Mouse (Mus musculus) testis, adult 2 months (tissue): ENCODE measurements around the gene Tmem41b. TPM values are rescaled to one million over a fixed set of nuclear protein-coding genes. Genes with fewer than 3 reads are reported as not detected.

Source experiments
- H3K27ac ChIP-seq: fragments of 200-500 bp; 2 replicates; pipeline ENCODE4 v1.5.1; 2012; ENCODE audit warnings: low read depth, low read length; ENCODE audit not compliant: control insufficient read depth, insufficient read depth
- H3K27me3 ChIP-seq: fragments of 200-500 bp; 2 replicates; pipeline ENCODE4 v1.6.1; 2012; ENCODE audit warnings: mild to moderate bottlenecking, low read length, moderate library complexity; ENCODE audit not compliant: control insufficient read depth, insufficient read depth
- H3K36me3 ChIP-seq: fragments of 200-500 bp; 2 replicates; pipeline ENCODE4 v1.6.1; 2012; ENCODE audit warnings: mild to moderate bottlenecking, low read length; ENCODE audit not compliant: control insufficient read depth, insufficient read depth
- H3K4me1 ChIP-seq: fragments of 200-500 bp; 2 replicates; pipeline ENCODE4 v1.6.1; 2012; ENCODE audit warnings: low read length; ENCODE audit not compliant: control insufficient read depth, insufficient read depth
- H3K4me3 ChIP-seq: fragments of 200-500 bp; 2 replicates; pipeline ENCODE4 v1.5.1; 2012; ENCODE audit warnings: low read depth, mild to moderate bottlenecking, low read length, moderate library complexity, mixed read lengths; ENCODE audit not compliant: control insufficient read depth
- CTCF ChIP-seq: fragments of 200-500 bp; IDR thresholded peaks from 2 replicates; pipeline ENCODE4 v1.5.1; 2012; ENCODE audit warnings: low read depth, mild to moderate bottlenecking, inconsistent platforms, low read length, moderate library complexity; ENCODE audit not compliant: control insufficient read depth, insufficient read depth, insufficient replicate concordance
- POLR2A ChIP-seq: fragments of 200-500 bp; IDR thresholded peaks from 2 replicates; pipeline ENCODE4 v1.6.1; 2012; ENCODE audit warnings: low read depth, mild to moderate bottlenecking, inconsistent platforms, low read length, moderate library complexity; ENCODE audit not compliant: control insufficient read depth
- polyA plus RNA-seq: library from polyadenylated mRNA; depleted of rRNA; stranded (reverse); fragments of >200 nt; gene quantifications from 2 replicates; pipeline ENCODE4 v1.2.3, GENCODE M21; 2012

Tmem41b gene
- polyA plus RNA-seq, 1 experiment = 54.8 TPM

DNA sequence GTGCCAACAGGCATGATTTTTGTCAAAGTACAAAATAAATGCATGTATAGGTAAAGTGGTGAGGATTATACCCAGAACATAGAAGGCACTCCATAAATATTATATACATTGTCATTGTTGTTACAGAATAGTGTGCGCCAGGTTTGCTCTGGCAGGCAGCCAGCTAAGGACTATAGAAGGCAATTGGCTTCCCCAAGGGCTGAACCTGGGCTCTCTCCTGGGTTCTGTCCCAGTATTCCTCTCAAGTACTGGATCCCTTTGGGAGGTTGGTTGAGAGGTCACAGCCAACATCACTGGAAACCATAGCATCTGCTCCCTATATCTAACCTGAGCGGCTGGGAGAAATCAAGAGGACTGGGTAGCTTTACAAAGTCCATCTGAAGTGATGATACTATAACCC lies 25.2 kb downstream of the Tmem41b start:
- no peak for TF ChIP-seq POLR2A
- no peak for TF ChIP-seq CTCF
- Histone ChIP-seq H3K4me1 (peaks cover 8% of the 10 kb centered on the region), H3K36me3 (no peaks in the 10 kb centered on the region)

DNA sequence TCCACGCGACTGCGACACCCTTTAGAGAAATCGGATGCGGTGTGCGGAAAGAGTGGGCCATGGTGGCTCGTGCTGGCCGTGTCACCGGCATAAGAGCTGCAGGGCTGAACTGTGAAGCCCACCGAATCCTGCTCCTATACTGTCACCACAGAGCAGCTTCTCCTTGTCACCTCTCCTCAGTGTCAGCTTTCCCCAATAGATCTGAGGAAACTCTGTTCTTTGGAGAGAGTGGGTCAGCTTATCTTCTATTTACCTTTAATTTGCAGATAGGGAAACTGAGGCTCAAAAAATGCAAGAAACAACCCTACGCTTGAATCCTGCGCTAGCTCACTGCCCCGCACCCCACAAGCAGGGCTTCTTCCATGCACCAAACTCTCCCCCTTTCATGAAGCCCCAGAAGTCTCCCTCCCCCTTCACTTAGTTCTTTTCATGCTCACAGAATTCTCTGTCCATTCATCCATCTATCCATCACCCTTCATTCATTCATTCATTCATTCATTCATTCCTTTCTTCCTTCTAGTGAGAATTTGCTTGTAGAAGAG lies 26.0 kb downstream of the Tmem41b start:
- H3K4me1 ChIP-seq = peaks cover 8% of the 10 kb centered on the region
- no peaks in the 10 kb centered on the region for H3K36me3 ChIP-seq
- no peaks in the 10 kb centered on the region for H3K27me3 ChIP-seq
- TF ChIP-seq POLR2A (no peak), CTCF (no peak)
- peak overlapping the region; percentile 91 for H3K4me3 ChIP-seq
- peak overlapping the region; percentile 59 for H3K27ac ChIP-seq

More for the DNA sequence above, 25.2 kb downstream of the Tmem41b start:
- Histone ChIP-seq H3K27ac (no peak overlapping the region), H3K27me3 (no peaks in the 10 kb centered on the region), H3K4me3 (no peak overlapping the region)

DNA sequence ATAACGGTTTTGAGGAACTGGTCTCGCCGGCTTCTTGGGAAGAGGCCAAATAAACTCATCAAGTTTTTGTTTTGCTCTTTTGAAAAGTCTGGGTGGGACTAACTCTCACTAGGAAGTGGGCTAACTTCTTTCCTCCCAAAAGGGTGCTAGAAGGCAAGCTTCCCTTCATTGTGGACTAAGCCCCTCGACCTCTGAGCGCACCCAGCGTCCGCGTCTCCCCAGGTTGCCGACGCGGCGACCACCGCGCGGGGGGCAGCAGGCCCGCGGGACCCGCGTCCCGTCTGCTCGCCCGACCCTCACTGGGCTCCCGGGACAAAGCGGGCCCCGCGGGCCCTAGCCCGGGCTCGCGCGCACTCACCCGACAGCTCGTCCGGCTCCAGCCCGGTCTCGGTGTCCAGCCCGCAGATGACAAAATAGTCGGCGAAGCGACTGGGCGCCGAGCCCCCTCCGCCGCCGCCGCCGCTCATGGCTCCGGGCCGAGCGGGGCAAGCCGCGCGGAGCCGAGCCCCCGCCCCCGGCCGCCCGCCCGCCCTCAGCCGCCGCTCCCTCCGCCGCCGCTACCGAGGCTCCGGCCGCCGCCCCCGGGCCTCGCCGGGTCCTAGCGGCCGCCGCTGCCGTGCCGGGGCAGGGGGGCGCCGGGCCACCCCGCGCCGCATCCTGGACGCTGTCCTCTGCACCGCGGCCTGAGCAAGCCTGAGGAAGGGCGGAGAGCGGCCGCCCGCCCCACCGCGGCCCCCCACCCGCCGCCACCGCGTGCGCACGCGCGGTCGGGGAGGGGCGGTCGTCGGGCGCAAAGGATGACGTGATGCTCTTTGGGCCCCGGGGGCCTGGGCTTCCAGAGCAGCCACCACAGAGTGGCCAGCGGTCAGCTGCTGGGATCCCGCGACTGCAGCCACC lies 26.8 kb downstream of the Tmem41b start, which contains the start of gene Dennd5a:
Gene Dennd5a, minus strand, starts transcription at position 755 of the 897 bp plus-strand sequence.
- TF ChIP-seq CTCF (no peak), POLR2A (peak; percentile 55)
- Histone ChIP-seq H3K27me3 (no peaks in the 10 kb centered on the region), H3K4me1 (peaks cover 8% of the 10 kb centered on the region), H3K36me3 (no peaks in the 10 kb centered on the region), H3K27ac (peak within 1 kb of the TSS; percentile 69), H3K4me3 (peak within 1 kb of the TSS; percentile 91)

DNA sequence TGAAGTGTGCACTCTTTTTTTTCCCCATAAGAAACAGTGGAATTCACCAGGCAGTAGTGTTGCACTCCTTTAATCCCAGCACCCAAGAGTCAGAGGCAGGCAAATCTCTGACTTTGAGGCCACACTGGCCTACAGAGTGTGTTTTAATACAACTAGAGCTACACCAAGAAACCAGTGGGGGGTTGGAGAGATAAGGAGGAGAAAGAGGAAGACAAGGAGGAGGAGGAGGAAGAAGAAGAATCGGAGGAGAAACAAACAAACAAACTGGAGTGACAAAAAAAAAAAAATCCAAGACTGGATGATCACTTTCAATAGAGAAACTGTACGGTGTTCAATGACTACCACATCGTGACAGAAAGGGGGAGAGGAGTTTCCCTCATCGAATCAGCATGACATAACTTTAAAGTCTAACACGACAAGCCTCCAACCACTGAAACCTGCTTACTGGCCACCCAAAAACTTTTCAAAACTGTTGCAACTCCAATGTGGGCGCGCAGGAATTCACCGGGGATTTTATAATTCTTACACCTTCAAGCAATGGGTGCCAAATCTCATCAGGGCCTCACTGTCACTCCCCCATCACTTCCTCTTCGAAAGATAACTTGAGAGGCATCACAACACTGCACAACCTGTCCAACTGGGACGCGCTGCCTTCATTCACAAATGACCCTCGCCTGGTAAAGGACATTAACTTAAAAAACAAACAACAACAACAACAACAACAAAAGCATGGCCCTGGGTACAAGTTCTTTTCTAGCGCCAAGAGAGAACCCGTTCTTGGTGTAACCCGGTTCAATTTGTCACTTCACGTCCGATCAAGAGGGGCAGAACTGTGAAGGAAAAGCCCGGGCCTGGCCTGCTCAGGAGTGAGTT lies 27.6 kb downstream of the Tmem41b start:
- Histone ChIP-seq H3K27me3 (no peaks in the 10 kb centered on the region), H3K4me3 (peak overlapping the region; percentile 91), H3K36me3 (no peaks in the 10 kb centered on the region), H3K27ac (peak overlapping the region; percentile 69), H3K4me1 (peaks cover 8% of the 10 kb centered on the region)
- no peak for TF ChIP-seq CTCF
- no peak for TF ChIP-seq POLR2A

DNA sequence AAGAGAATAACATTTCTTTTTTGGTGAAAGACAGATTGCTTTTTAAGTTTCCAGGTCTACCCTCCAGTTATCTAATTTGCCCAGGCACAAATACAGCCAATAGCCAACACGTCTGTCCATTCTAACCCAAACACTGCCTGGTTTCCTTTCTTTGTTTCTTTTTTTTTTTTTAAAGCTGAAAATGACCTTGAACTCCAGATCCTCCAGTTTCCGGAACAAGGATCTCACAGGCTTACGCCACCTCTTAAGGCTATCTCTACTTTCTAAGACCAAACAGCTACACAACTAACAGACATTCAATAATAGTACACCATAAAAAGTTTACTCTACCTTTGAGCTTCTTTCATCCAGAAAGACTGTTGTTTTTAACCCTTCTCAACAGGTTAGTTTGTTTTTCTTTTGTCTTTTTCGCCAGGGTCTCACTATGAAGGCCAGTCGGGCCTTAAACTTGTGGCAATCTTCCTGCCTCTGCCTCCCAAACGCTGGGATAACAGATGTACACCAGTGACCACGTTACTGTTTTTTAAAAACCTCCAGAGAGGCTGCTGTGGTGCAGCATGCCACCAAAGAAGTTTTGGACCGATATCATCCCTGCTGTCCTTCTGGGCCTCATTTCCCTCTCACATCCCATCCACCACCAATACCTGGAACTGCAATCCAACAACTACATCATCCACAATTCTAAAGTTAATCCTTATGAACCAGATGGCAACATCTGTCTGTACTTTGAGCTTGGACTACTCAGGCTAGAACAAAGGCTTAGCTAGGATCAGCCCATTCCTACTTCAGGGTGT lies 28.5 kb downstream of the Tmem41b start:
- H3K27ac ChIP-seq = 0 out of 2 replicates have a peak overlapping the region, but pooled peaks have one; percentile 42

DNA sequence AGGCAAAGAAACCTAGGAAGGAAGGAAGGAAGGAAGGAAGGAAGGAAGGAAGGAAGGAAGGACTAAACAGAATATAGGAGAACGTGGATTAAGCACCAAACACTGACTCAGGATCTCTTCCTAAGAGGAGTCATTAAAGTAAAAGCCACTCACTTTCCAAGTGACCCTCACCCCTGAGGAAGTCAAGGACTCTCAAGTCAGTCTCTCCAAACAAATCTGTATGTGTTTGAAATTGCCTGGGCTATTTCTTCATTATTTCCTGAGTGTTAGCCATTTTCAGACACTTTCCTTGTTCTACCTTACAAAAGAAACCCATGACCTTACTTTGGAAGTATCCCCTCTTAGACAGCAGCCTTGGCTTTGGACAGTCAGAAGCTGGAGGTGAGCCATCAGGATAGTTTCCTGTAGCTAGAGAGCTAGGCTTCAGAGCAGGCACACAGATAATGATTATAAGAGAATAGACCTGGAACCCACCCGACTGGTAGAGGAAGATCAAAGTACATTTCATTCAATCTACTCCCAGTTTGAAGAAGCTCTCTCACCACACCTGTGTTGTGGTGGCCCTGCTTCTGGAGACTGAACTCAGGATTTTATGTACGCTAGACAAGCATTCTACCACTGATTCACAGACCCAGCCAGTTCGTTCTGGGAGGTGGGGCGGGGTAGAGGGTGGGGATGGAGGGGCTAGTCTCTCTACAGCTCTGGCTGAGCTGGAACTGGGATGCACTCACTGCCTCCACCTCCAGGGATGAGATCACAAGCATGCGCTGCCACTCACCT lies 31.9 kb downstream of the Tmem41b start:
- Histone ChIP-seq H3K27me3 (no peaks in the 10 kb centered on the region), H3K27ac (no peak overlapping the region)
- TF ChIP-seq POLR2A = no peak

More for the DNA sequence above, 28.5 kb downstream of the Tmem41b start:
- Histone ChIP-seq H3K27me3 (no peaks in the 10 kb centered on the region), H3K4me1 (peaks cover 8% of the 10 kb centered on the region), H3K36me3 (no peaks in the 10 kb centered on the region), H3K4me3 (no peak overlapping the region)
- TF ChIP-seq POLR2A = no peak

More for the DNA sequence above, 31.9 kb downstream of the Tmem41b start:
- Histone ChIP-seq H3K4me1 (peaks cover 3% of the 10 kb centered on the region), H3K4me3 (no peak overlapping the region), H3K36me3 (no peaks in the 10 kb centered on the region)
